Mouse (Mus musculus) liver, embryonic 12.5 days (tissue): Measurements from ENCODE around the gene Ctnna3. TPM values are rescaled to one million over a fixed set of nuclear protein-coding genes. Genes with fewer than 3 reads are reported as not detected.

ENCODE experiments used
- ATAC-seq: fragments of 200-750 bp; cut with Nextera tagmentation; 2 replicates; pipeline ENCODE4 v1.8.0; 2017; ENCODE audit warnings: moderate number of reproducible peaks, mild to moderate bottlenecking, moderate library complexity
- H3K27ac ChIP-seq: fragments of 300-500 bp; sonication (generic); 2 replicates; pipeline ENCODE4 v1.5.1; 2016; ENCODE audit warnings: mild to moderate bottlenecking
- H3K27me3 ChIP-seq: fragments of 300-500 bp; sonication (generic); replicated peaks from 2 replicates; pipeline ENCODE4 v1.6.1; 2016; ENCODE audit warnings: mild to moderate bottlenecking, moderate library complexity
- H3K36me3 ChIP-seq: fragments of 300-500 bp; sonication (generic); 2 replicates; pipeline ENCODE4 v1.6.1; 2016; ENCODE audit warnings: mild to moderate bottlenecking, moderate library complexity
- H3K4me1 ChIP-seq: fragments of 300-500 bp; sonication (generic); 2 replicates; pipeline ENCODE4 v1.6.1; 2016
- H3K4me2 ChIP-seq: fragments of 300-500 bp; sonication (generic); 2 replicates; pipeline ENCODE4 v1.6.1; 2016; ENCODE audit warnings: mild to moderate bottlenecking, moderate library complexity
- H3K4me3 ChIP-seq: fragments of 300-500 bp; sonication (generic); 2 replicates; pipeline ENCODE4 v1.5.1; 2016; ENCODE audit warnings: mild to moderate bottlenecking, moderate library complexity
- H3K9ac ChIP-seq: fragments of 300-500 bp; sonication (generic); 2 replicates; pipeline ENCODE4 v1.6.1; 2016; ENCODE audit warnings: mild to moderate bottlenecking, moderate library complexity
- H3K9me3 ChIP-seq: fragments of 300-500 bp; sonication (generic); replicated peaks from 2 replicates; pipeline ENCODE4 v1.6.1; 2016; ENCODE audit warnings: mild to moderate bottlenecking, moderate library complexity
- WGBS: fragments of 180-500 bp; shearing (Covaris S2); methylation state at CpG from one replicate; pipeline ENCODE4 v1.1.7; 2016; ENCODE audit not compliant: insufficient replicate concordance; 5-methylcytosine and 5-hydroxymethylcytosine counted together
- polyA plus RNA-seq: library from polyadenylated mRNA; unstranded; fragments of >200 nt; fragmentation: Nextera tagmentation; extraction: Ambion mirVana; gene quantifications from 2 replicates; pipeline ENCODE4 v1.2.1, GENCODE M21; 2016

Gene Ctnna3
- polyA plus RNA-seq, 1 experiment from 2014 or later = 0.05 TPM

GRCm38 (mm10) chr10:63566691-63567090 lies 136.8 kb downstream of the Ctnna3 start:
- Histone ChIP-seq H3K4me3 (no peak overlapping the region), H3K27me3 (no peaks in the 10 kb centered on the region), H3K4me1 (no peaks in the 10 kb centered on the region), H3K9me3 (no peaks in the 10 kb centered on the region), H3K27ac (no peak overlapping the region), H3K9ac (no peak overlapping the region), H3K36me3 (no peaks in the 10 kb centered on the region), H3K4me2 (no peak overlapping the region)
- WGBS = 75% methylated on average over 8 of the region's 8 CpGs
- ATAC-seq = no peak

- H3K36me3 ChIP-seq = no peaks in the 10 kb centered on the region
- no peaks in the 10 kb centered on the region for H3K27me3 ChIP-seq
- no peaks in the 10 kb centered on the region for H3K4me1 ChIP-seq
- no peak overlapping the region for H3K9ac ChIP-seq
- H3K4me2 ChIP-seq = no peak overlapping the region
- ATAC-seq = no peak
- H3K4me3 ChIP-seq = no peak overlapping the region
- 0 out of 2 replicates have a peak, but pooled peaks cover 6% of the 10 kb centered on the region for H3K9me3 ChIP-seq
- no peak overlapping the region for H3K27ac ChIP-seq
Measured at GRCm38 (mm10) chr10:63571561-63571960, 141.7 kb downstream of the Ctnna3 start.

- Histone ChIP-seq H3K9ac (no peak overlapping the region), H3K4me3 (no peak overlapping the region), H3K4me2 (no peak overlapping the region), H3K36me3 (no peaks in the 10 kb centered on the region), H3K4me1 (no peaks in the 10 kb centered on the region), H3K27me3 (no peaks in the 10 kb centered on the region), H3K27ac (no peak overlapping the region), H3K9me3 (0 out of 2 replicates have a peak, but pooled peaks cover 6% of the 10 kb centered on the region)
- no peak for ATAC-seq
- 71% methylated on average over 7 of the region's 7 CpGs for WGBS
Measured at GRCm38 (mm10) chr10:63572866-63573265, 143.0 kb downstream of the Ctnna3 start.

- no peak overlapping the region for H3K4me3 ChIP-seq
- no peaks in the 10 kb centered on the region for H3K27me3 ChIP-seq
- no peak overlapping the region for H3K9ac ChIP-seq
- WGBS = 75% methylated on average over 7 of the region's 7 CpGs
- no peaks in the 10 kb centered on the region for H3K4me1 ChIP-seq
- no peak overlapping the region for H3K27ac ChIP-seq
- 0 out of 2 replicates have a peak, but pooled peaks cover 6% of the 10 kb centered on the region for H3K9me3 ChIP-seq
- no peak overlapping the region for H3K4me2 ChIP-seq
- ATAC-seq = no peak
- no peaks in the 10 kb centered on the region for H3K36me3 ChIP-seq
Measured at GRCm38 (mm10) chr10:63574100-63574609, 144.3 kb downstream of the Ctnna3 start.

- H3K27me3 ChIP-seq = peaks cover 5% of the 10 kb centered on the region; the same call in 1 of the 2 replicates
- ATAC-seq = peak; percentile 24; the same call in 1 of the 2 replicates
- WGBS = 11% methylated on average over 14 of the region's 14 CpGs
Measured at GRCm38 (mm10) chr10:63582608-63583007, 152.7 kb downstream of the Ctnna3 start.

GRCm38 (mm10) chr10:63583798-63584374 lies 154.0 kb downstream of the Ctnna3 start:
- Histone ChIP-seq H3K4me1 (no peaks in the 10 kb centered on the region), H3K27ac (no peak overlapping the region), H3K27me3 (peaks cover 5% of the 10 kb centered on the region; the same call in 1 of the 2 replicates), H3K9me3 (no peaks in the 10 kb centered on the region), H3K4me2 (0 out of 2 replicates have a peak overlapping the region, but pooled peaks have one; percentile 4), H3K36me3 (no peaks in the 10 kb centered on the region), H3K4me3 (no peak overlapping the region), H3K9ac (no peak overlapping the region)
- no peak for ATAC-seq
- WGBS = 58% methylated on average over 20 of the region's 20 CpGs

More at GRCm38 (mm10) chr10:63582608-63583007, 152.7 kb downstream of the Ctnna3 start:
- no peaks in the 10 kb centered on the region for H3K36me3 ChIP-seq
- no peak overlapping the region for H3K27ac ChIP-seq
- no peak overlapping the region for H3K4me2 ChIP-seq
- H3K9ac ChIP-seq = no peak overlapping the region
- H3K4me1 ChIP-seq = no peaks in the 10 kb centered on the region
- H3K4me3 ChIP-seq = no peak overlapping the region
- no peaks in the 10 kb centered on the region for H3K9me3 ChIP-seq

- Histone ChIP-seq H3K9me3 (no peaks in the 10 kb centered on the region), H3K4me1 (no peaks in the 10 kb centered on the region), H3K4me2 (no peak overlapping the region), H3K36me3 (no peaks in the 10 kb centered on the region), H3K27me3 (no peaks in the 10 kb centered on the region), H3K27ac (no peak overlapping the region), H3K4me3 (no peak overlapping the region), H3K9ac (no peak overlapping the region)
- ATAC-seq = no peak
- 72% methylated on average over 5 of the region's 5 CpGs for WGBS
Measured at GRCm38 (mm10) chr10:63599417-63599816, 169.5 kb downstream of the Ctnna3 start.

GRCm38 (mm10) chr10:63601206-63601605 lies 171.3 kb downstream of the Ctnna3 start:
- no peak overlapping the region for H3K4me3 ChIP-seq
- no peaks in the 10 kb centered on the region for H3K36me3 ChIP-seq
- 54% methylated on average over 2 of the region's 2 CpGs for WGBS
- H3K27ac ChIP-seq = no peak overlapping the region
- H3K27me3 ChIP-seq = no peaks in the 10 kb centered on the region
- ATAC-seq = no peak
- H3K9ac ChIP-seq = no peak overlapping the region
- H3K9me3 ChIP-seq = 0 out of 2 replicates have a peak, but pooled peaks cover 8% of the 10 kb centered on the region
- no peak overlapping the region for H3K4me2 ChIP-seq
- H3K4me1 ChIP-seq = no peaks in the 10 kb centered on the region

GRCm38 (mm10) chr10:63628546-63628945 lies 198.6 kb downstream of the Ctnna3 start:
- ATAC-seq = no peak
- Histone ChIP-seq H3K36me3 (no peaks in the 10 kb centered on the region), H3K27me3 (no peaks in the 10 kb centered on the region), H3K9ac (no peak overlapping the region), H3K4me1 (no peaks in the 10 kb centered on the region), H3K4me2 (no peak overlapping the region), H3K9me3 (no peaks in the 10 kb centered on the region), H3K4me3 (no peak overlapping the region), H3K27ac (no peak overlapping the region)
- WGBS = 59% methylated on average over 1 of the region's 1 CpGs

GRCm38 (mm10) chr10:63633915-63634314 lies 204.0 kb downstream of the Ctnna3 start:
- Histone ChIP-seq H3K4me2 (no peak overlapping the region), H3K9me3 (no peaks in the 10 kb centered on the region), H3K27ac (no peak overlapping the region), H3K36me3 (no peaks in the 10 kb centered on the region), H3K4me3 (no peak overlapping the region), H3K9ac (no peak overlapping the region), H3K27me3 (no peaks in the 10 kb centered on the region), H3K4me1 (0 out of 2 replicates have a peak, but pooled peaks cover 5% of the 10 kb centered on the region)
- WGBS = 65% methylated on average over 1 of the region's 1 CpGs
- no peak for ATAC-seq

GRCm38 (mm10) chr10:63637987-63638386 lies 208.1 kb downstream of the Ctnna3 start:
- H3K27me3 ChIP-seq = no peaks in the 10 kb centered on the region
- H3K4me1 ChIP-seq = 0 out of 2 replicates have a peak, but pooled peaks cover 5% of the 10 kb centered on the region
- no peak overlapping the region for H3K27ac ChIP-seq
- no peaks in the 10 kb centered on the region for H3K9me3 ChIP-seq
- 40% methylated on average over 5 of the region's 5 CpGs for WGBS
- no peak for ATAC-seq
- no peaks in the 10 kb centered on the region for H3K36me3 ChIP-seq
- no peak overlapping the region for H3K4me2 ChIP-seq
- H3K4me3 ChIP-seq = no peak overlapping the region
- H3K9ac ChIP-seq = no peak overlapping the region

GRCm38 (mm10) chr10:63647300-63647699 lies 217.4 kb downstream of the Ctnna3 start:
- Histone ChIP-seq H3K36me3 (no peaks in the 10 kb centered on the region), H3K4me2 (no peak overlapping the region), H3K27ac (no peak overlapping the region), H3K4me1 (no peaks in the 10 kb centered on the region), H3K27me3 (no peaks in the 10 kb centered on the region), H3K9ac (no peak overlapping the region), H3K9me3 (no peaks in the 10 kb centered on the region), H3K4me3 (no peak overlapping the region)
- ATAC-seq = no peak
- WGBS = 61% methylated on average over 3 of the region's 3 CpGs
